Mouse (Mus musculus): Measurements from ENCODE around the gene Cacna1d.
A peak's percentile ranks its signal among the peaks of the same experiment; 100 is the strongest.

Gene Cacna1d

DNA sequence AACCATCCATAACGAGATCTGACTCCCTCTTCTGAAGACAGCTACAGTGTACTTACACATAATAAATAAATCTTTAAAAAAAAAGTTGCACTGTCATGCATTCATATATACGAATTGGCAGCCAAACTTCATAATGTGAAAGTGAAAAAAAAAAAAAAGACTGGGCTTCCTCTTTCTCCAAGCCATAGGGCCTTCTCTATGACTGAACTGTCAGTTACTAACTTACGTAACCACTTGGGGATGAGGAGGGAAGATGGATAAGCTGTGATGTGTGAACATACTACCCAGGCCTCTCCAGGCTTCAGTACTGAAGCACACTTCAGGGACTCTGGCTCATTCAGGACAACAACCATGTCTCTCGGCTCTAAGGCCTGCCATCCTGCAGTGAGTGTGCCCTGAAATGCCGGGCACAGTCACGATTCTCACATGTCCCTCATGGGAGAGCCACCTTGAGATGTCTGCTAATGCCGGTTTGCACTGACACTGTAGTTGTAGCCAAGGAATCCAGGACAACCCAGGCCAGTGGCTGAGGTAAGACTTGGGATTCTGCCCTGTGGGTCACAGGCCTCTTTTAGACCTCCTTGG is 447.8 kb downstream of the Cacna1d start:
- no peak for DNase-seq (ENCODE audit: inconsistent age in 2 of 2, low spot score in 1 of 2)

DNA sequence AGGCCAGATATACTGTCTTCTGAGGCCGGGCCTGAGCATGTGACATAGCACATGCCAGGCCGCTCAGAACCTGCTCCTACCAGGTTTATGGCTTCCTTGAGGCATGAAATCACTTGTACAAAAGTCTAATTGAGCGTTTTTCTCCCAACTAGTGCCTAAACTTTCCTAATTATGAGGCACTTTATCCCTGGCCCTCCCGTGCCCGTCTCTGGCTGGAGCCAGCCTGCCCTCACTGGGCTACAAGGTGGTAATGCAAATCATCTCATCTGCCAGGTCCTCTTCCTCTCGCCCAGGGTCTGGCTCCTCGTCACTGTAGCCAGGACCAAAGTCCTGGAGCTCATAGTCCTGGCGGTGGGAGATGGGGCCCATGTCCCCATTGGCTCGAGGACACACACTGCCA is 449.4 kb downstream of the Cacna1d start:
- no peak for DNase-seq (ENCODE audit: inconsistent age in 2 of 2, low spot score in 1 of 2)

GRCm38 (mm10) chr14:30039413-30039812 is 451.8 kb downstream of the Cacna1d start:
- DNase-seq (ENCODE audit: inconsistent age in 2 of 2, low spot score in 1 of 2), result no peak

DNA sequence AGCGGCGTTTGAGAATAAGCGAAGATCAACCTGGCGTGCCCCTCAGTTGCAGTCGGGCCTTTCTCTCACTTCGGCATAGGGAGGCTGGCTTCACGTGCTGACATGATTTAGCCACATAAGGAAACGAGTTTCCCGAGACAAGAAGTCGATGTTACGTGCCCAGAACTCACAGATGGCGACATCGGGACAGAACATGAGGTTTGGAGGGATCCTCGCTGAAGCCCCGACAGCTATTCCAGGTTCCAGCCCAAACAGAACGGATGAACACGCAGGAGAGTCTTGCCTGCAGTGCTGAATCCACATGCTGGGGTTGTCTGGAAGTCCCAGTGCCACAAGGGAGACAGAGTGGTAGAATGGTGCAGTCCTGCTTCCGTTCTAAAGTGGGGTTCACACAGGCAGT is 452.8 kb downstream of the Cacna1d start:
- DNase-seq (ENCODE audit: inconsistent age in 2 of 2, low spot score in 1 of 2), result no peak

DNA sequence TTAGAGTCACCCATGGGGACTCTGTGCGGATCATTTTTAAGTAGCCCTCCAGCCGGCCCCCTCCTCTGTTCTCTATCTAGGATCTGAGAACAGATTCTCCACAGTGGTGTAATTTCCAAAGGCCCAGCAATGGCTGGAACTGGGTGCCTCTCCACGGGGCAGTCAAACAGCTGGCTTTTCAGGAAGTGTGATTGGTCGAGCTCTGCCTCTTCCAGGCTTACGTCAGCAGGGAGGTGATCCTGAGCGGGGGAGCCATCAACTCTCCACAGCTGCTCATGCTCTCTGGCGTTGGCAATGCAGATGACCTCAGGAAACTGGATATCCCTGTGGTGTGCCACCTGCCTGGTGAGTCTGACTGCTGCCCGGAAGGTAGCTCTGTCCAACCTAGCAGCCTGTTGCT is 457.9 kb downstream of the Cacna1d start:
- DNase-seq (ENCODE audit: inconsistent age in 2 of 2, low spot score in 1 of 2), result no peak

DNA sequence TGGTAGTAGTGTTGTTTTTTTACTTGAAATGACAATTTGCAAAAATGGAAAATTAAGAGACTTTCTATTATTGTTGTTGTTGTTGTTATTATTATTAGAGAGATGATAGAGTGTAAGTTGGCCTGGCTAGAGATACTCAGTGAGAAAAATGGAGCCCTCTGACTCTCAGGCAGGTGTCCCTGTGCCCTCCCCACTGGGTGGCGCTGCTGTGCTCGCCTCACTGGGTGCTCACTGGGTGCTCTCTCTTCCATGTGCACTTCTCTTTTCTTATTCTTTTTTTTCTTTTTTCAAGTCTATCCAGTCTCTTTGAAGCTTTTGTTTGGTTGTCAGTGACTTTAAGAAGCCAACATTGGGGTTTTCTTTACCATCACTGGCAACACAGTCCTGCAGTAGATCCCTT is 463.9 kb downstream of the Cacna1d start:
- DNase-seq (ENCODE audit: inconsistent age in 2 of 2, low spot score in 1 of 2), result peak; percentile 34 to 59

DNA sequence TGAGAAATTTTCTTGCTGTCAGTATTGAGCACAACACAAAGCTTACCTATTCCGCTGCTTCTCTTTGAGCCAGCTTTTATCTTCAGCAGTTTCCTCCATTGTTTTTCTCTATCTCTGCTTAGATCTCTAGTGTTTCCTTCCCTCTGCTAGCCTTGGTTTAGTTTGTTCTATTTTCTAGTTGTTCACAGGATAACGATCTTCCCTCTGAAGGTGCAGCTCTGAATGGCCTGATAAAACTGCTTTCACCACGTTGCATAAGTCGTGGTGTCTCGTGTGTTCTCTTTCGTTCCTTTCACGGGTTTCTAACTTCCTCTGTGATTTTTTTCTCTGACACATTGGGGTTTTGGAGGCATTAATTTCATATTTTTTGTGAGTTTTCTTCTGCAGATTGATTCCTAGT is 466.9 kb downstream of the Cacna1d start:
- DNase-seq (ENCODE audit: inconsistent age in 2 of 2, low spot score in 1 of 2), result no peak

DNA sequence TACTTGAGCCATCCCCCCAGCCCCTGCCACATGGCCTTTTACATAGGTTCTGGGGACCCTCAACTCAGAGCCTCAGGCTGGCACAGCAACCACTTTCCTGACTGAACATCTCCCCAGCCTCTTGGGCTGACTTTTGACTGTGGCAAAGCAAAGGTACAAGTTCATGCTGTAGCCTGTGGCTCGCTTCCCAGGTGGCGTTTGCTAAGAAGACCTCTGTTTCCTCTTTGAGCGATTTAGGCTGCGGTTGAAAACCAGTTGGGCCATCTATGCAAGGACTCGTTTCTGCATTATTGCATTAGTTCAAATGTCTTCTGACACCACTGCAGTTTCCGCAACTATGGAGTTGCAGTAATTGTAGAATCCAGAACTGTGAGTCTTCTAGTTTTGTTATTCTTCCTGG is 468.8 kb downstream of the Cacna1d start:
- no peak for DNase-seq (ENCODE audit: inconsistent age in 2 of 2, low spot score in 1 of 2)

- DNase-seq (ENCODE audit: inconsistent age in 2 of 2, low spot score in 1 of 2), result no peak
Observed at GRCm38 (mm10) chr14:30019792-30020575, 471.3 kb downstream of the Cacna1d start.

DNA sequence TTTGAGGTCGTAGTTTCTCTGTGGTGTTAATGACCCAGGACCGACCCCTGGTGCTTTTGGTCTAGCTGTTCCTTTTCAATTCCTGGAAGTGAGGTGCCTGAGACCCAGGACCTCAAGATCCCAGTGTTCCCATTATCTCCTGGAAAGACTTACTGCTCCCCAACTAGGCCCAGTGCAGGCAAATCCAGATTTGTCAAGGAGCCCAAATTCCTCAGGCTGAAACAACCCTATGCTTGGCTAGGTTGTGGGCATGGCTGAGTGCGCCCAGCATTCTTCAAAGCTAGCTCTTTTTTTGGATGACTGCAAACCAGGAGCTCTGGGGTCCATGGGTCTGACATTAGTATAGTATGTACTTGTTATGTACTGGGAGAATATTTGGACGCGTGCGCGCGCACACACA is 471.9 kb downstream of the Cacna1d start:
- DNase-seq (ENCODE audit: inconsistent age in 2 of 2, low spot score in 1 of 2), result no peak

DNA sequence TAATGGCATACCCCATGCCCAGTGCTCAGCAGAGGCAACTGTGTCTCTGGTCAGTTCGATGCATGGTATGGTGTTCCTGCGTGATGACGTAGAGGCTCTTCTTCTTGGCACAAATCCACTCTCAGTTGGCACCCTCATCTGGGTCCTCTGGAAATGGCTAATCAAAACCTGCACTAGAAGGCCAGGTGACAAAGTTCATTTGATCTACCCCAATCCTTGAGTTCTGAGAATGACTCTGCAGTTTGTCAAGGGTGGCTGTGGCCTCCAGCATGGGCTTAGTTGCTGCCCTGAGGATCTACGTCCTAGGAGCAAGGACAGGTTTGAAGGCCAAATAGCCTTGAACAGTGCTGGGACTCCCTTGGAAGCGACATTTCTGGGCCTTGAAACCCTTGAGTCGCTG is 472.4 kb downstream of the Cacna1d start:
- peak in 1 of 2 experiments; percentile 75 for DNase-seq (ENCODE audit: inconsistent age in 2 of 2, low spot score in 1 of 2)

GRCm38 (mm10) chr14:30018463-30018801 is 472.8 kb downstream of the Cacna1d start:
- DNase-seq (ENCODE audit: inconsistent age in 2 of 2, low spot score in 1 of 2), result peak in 1 of 2 experiments; percentile 51

DNA sequence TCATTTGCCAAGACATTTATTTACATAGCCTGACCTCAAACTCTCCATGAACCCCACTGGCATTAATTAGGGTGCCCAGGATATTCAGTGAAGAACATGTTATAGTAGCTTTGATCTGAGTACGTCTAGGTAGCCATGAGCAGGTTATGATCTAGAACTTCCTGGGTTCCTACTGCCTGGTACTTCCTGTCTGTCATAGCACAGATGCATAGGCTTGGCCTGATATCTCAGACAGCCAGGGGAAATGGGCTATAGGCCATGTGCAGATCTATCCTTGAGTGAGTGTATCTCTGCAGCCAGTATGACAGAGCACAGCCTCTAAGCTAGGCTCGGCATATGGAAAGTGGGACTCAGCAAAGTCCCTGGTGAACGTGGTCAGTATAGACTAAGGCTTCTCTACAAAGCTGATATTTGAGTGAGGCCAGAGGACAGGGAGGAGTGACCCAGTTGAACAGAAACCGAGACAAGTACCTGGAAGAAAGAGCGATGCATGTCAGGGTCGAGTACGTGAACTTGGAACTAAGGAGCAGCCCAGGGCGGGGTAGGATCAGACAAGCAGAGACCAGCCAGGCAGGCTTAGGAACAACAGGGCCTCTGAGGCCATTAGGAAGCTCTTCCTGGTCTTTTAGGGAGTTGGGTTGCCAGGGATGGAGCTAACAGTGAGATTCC is 473.3 kb downstream of the Cacna1d start:
- DNase-seq (ENCODE audit: inconsistent age in 2 of 2, low spot score in 1 of 2), result no peak

- DNase-seq (ENCODE audit: inconsistent age in 2 of 2, low spot score in 1 of 2), result no peak
Observed at GRCm38 (mm10) chr14:30016666-30017065, 474.6 kb downstream of the Cacna1d start.

DNA sequence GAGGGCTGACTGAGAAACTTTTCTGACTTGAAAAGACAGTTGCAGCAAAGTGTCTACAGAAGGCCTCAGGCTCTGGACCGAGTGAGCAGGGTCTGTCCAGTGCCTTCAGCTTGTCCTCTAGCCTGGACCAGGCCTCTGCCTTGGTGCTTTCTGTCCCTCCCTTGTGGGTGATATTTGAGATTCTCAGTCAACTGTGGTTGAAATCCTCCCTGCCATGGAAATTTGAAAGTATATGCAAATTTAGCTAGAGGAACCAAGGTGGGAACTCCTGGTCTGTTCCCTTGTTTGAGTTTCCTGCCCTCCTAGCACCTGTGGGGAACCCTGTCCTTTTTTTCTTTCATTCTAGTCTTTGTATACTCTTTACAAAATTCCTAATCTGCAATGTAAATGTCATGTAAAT is 476.2 kb downstream of the Cacna1d start:
- DNase-seq (ENCODE audit: inconsistent age in 2 of 2, low spot score in 1 of 2), result no peak

DNA sequence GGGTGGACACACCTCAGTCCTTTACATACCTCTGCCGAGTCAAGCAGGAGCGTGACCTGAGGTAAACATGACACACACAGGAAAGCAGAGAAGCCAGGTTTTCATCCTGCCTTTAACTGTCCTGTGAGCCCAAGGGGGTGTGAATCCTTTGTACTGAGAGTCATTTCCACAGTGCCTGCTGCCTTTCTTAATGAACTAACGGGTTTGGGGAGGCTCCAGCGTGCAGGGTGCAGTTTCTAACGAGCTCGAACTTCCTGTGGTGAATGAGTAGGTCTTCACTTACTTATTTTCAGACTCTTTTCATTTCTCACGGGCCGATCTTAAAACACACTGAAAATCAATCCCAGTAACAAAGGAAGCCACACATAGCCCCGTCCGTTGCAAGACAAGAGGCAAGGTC is 476.8 kb downstream of the Cacna1d start:
- no peak for DNase-seq (ENCODE audit: inconsistent age in 2 of 2, low spot score in 1 of 2)

- peak in 1 of 2 experiments; percentile 47 for DNase-seq (ENCODE audit: inconsistent age in 2 of 2, low spot score in 1 of 2)
Observed at GRCm38 (mm10) chr14:30011886-30012560, 479.2 kb downstream of the Cacna1d start.

DNA sequence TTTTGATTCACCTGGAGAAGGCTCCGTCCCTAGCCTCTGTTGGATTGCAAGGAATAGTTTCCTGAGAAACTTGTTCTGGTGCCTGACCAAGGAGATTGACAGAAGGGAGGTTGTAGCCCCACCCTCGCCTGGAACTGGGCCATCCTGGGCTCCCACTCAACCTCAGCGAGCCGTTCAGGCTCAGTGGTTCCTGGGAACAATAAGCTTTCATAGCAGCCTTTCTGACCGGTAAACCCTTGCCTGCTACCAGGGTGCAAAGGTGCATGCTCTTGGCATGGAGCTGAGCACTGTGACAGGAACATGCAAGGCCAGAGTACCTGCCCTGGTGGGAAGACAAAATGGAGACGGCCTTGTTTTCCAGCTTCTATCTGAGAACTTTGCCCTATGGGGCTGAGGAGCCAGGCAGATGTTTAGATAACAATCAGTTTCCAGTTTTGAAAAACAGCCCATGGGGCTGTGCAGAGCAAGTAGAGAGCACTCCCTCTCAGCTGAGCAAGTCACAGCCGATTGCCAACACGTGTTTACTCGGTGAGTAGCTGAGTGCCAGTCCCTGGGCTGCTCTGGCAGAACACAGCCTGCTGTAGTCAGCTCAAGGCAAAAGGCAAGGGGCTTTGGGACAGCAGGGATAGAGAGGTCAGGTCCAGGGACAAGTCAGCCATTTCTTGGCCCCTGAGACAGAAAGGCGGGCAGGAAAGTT is 481.2 kb downstream of the Cacna1d start:
- peak in 1 of 2 experiments; percentile 67 for DNase-seq (ENCODE audit: inconsistent age in 2 of 2, low spot score in 1 of 2)

GRCm38 (mm10) chr14:30008733-30009575 is 482.3 kb downstream of the Cacna1d start, which contains the start of the genes Il17rb and Chdh:
TSS of gene Il17rb (minus strand) at chr14:30008896.
TSS of gene Chdh (plus strand) at chr14:30009023.
- DNase-seq (ENCODE audit: inconsistent age in 2 of 2, low spot score in 1 of 2), result peak; percentile 61 to 87

DNA sequence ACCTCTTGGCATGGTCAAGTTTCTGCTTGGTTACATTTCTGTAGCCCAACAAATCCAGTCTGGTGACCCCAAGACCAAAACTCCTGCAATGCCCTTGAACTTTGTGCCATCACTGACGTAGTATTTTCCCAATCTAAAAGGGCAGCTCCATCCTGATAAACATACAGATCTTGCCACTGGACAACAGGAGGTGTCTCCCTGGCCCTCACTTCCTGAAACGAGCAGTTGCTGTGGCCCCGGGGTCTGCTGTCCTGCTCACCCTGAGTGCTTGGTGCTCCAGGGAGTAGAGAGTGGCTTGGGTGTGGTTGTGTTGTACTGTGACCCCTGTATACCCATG is 491.8 kb downstream of the Cacna1d start:
- DNase-seq (ENCODE audit: inconsistent age in 2 of 2, low spot score in 1 of 2), result no peak

Measured in adrenal gland, adult (tissue).